Mouse (Mus musculus): ENCODE measurements around the gene Tbc1d17. TPM values are rescaled to one million over a fixed set of nuclear protein-coding genes. Genes with fewer than 3 reads are reported as not detected.

Gene Tbc1d17
- total RNA-seq, 4 experiments from 2014 or later: 40.7 to 59.5 (median 51.5) TPM

DNA sequence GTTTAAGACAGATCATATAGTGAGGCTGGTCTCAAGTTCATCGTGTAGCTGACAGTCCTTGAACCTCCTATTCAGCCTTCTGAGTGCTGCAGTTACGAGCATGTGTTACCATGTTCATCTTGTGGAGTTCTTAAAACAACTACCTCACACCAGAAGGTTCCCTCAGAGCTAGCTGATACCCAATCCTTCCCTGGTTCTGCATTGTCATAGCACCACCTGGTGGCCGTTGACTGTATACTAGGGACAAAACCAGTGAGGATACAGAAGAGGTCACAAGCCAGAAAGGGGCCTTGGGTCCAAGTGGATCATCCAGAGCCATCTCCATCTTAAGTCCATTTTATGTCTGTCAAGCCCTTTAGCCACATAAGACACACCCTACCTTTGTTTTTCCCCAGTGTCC lies 24.0 kb downstream of the Tbc1d17 start:
- peak; percentile 82 for DNase-seq (ENCODE audit: low spot score)

DNA sequence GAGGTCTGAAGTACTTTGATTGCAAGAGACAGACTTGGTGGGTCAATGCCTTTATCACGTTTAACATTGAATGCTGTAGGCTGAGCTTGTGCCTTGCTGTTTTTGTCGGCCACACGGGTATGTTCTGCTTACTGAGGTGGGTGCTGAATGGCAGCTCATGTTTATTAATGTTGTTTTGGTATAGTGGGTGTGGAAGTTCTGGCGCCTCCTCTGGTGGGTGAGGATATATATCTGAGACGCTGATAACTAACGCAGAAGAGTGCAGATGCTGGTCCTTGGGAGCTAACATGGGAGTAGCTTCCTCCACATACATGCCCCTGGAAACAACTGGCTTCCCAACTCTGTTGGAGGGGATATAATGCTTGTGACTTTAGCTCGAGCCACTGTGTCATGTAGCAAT lies 25.5 kb downstream of the Tbc1d17 start:
- DNase-seq (ENCODE audit: low spot score): no peak

DNA sequence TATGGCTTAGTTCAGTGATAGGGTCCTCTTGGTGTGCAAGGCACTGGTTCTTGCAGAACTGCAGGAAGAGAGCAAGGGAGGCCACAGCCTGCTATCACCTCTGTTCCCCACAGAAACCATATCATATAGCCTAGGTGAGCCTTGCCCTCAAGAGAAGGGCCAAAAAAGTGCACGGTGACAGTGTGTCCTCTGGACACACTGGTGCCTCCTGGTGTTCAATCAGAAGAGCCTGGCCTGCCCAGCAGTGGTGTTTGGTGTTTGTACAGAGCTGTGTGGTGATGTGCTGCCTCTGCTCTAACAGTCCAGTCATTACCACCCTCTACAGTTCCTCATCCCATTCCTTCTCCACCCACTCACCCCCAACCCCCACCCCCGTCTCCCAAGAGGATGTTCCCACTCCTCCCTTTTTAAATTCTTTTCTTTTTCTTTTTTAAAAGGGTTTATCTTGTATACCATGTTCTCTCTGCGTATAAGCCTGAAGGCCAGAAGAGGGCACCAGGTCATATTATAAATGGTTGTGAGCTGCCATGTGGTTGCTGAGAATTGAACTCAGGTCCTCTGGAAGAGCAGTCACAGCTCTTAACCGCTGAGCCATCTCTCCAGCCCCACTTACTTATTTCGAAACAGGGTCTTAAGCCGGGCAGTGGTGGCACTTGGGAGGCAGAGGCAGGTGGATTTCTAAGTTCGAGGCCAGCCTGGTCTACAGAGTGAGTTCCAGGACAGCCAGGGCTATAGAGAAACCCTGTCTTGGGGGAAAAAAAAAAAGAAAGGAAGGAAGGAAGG lies 27.0 kb downstream of the Tbc1d17 start:
- no peak for DNase-seq (ENCODE audit: low spot score)

DNA sequence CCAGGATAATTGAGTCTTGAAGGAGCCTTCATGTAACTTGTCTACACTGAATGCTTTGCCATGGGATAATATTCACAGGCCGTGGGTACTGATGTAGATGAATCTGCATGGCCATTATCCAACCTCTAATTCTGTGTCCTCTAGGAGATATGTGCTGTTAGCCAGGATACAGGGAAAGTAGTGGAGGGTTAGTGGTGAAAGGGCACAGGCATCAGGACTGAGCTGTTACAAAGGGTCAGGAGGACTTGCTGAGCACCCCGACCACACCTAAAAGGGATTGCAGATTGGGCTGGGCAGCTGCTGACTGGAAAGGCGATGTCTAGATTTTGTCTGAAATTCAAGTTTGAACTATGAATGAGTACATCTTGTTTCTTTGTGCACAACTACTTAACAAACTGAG lies 28.4 kb downstream of the Tbc1d17 start:
- no peak for DNase-seq (ENCODE audit: low spot score)

DNA sequence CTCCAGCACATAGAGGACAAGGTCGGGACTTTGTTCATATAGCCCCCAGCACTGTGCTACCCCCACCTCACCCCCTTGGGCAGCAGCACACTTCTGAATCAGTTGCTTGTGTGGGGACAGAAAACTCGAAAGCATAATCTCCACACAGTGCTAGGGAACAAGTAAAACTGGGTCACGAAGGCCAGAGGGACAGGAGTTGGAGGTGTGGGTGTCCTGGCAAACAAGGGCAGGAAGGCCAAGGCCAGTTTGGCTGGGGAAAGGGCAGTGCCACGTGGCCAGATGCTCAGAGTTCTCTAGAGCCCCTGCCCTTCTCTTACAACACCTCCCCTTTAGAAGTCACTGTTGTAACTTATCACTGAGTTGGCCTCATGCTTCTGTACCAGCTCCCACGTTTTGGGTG lies 29.0 kb downstream of the Tbc1d17 start:
- no peak for DNase-seq (ENCODE audit: low spot score)

DNA sequence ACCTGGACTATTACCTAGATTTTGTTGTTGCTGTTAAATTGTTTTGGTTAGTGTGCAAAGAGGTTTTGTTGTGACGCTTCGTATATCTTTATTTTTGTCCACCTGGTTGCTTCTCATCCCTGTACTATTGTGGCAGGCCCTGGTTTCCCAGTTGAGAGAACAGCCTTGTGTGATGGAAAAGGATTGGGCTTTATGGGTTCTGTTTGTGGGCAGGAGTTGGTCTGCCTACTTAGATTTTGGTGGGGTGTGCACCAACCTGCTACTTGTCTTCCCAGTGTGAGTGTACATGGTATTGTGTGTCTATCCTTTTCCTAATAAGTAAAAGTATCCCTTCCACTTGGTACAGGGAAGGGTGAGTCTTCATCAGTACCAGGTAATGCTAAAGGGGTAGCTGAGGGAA lies 29.5 kb downstream of the Tbc1d17 start:
- DNase-seq (ENCODE audit: low spot score): no peak

DNA sequence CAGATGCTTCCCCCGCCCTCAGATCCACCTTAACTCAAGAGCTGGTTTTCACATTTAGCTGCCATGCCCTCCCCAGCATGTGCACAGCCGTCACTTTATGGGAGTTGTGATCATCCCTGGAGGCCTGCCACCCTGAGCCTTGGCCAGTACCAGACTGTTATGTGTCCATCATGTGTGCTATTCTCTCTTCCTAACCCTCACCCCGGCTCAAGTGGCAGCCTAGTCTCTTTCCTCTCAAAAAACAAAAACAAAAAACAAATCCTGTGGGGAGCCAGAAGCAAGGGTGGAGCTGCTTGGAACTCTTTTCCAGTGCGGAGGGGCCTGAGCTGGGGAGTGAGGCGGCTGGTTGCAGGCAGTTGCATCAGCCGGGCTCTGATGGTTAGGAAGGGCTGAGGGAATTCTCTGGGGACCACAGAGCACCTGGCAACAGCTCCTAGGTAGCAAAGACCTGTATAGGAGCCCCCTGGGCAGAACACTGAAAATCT lies 30.1 kb downstream of the Tbc1d17 start:
- DNase-seq (ENCODE audit: low spot score): peak; percentile 62

DNA sequence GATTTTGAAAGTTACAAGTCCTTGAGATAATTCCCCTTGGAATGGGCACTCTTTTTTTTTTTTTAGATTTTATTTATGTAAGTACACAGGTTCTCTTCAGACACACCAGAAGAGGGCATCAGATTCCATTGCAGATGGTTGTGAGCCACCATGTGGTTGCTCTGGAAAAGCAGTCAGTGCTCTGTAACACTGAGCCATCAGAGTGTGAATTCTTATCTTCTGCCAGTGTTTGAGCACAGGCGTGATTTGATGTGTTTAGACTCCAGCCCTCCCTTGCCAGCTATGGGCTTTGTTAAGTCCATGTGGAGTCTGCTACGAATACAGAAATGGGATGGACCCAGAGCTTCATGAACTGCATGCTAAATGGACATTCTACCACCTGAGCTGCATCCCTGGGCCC lies 30.7 kb downstream of the Tbc1d17 start:
- no peak for DNase-seq (ENCODE audit: low spot score)

DNA sequence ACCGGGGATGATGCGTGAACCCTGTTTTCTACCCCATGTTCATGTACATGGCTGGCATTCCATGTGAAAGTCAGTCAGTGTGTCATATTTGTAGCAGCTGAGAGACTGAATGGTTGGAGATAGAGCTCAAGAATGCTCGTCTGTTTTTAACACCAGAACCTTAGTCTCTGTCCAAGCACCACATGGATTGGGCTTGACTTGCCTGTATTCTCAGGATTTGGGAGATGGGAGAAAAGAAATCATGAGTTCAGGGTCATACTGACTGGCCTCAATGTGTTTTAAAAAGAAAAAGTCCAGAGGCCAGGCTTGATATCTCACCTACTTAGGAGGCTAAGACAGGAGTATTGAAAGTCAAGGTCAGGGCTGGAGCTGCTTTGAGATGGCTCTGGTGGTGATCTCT lies 31.4 kb downstream of the Tbc1d17 start:
- DNase-seq (ENCODE audit: low spot score): no peak

DNA sequence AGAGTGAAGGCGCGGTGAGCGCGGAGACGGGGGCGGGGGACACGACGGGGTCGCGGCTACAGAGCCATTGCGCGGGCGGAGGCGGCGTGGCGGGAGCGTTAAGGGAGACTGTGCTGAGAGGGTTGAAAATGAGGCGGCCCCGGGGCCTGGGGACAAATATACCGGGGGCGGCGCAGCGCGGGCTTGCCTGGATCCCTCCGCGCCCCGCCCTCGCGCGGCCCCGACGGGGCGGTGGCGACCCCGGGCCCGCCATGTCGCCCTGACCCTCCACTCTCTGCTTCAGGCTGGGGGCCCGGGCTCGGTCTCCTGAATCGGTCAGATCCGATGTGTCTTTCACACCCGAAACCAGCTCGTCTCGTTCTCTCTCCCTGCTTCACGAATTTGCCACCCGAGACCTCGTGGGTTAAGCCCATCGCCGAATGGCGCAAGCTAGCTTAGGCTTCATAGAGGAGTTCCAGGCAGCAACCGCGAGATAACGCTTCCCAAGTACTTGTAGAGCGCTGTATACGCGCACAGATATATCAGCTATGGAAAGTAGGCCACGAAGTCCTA lies 32.3 kb downstream of the Tbc1d17 start, which contains the start of gene Atf5:
Atf5 (minus strand) TSS at position 189 of the 552 bp plus-strand sequence.
- peak; percentile 46 for DNase-seq (ENCODE audit: low spot score)

DNA sequence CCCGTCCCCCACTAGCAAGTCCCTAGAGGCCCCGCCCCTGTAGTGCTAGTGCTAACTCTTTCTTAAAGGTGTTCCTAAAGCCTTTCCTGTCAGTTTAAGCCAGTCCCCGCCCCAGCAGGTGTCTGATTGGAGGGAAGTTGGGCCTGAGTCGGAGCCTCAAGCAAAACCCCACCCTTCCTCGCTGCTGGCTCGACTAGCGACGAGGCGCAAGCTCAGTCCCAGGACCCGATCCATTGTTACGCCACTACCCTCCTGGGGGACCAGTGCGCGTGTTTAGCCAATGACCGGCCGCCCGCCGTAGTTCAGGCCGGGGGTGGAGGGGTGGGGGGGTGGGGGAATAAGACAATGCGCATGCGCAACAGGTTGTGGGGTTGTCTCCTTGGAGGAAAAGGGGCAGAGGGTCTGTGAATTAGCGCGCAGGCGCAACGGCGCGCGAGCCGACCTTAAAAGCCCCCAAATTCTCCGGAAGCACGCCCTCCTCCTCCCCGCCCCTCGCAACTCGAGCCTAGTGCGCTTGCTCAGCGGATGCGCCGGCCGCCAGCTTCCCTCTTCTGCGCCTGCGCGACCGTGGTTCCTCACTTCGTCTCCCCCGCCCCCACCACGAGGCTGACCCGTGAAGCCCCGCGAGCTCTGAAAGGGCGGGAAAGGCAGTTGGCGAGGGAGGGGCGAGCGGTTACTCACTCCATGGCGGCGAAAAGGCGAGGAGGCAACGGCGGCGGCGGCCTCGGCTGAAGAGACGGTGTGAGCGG lies 33.0 kb downstream of the Tbc1d17 start, which contains the start of the genes Nup62 and Il4i1:
Nup62 (plus strand) TSS at position 368 of the 749 bp plus-strand sequence.
Il4i1 (plus strand) TSS at position 667 of the 749 bp plus-strand sequence.
- DNase-seq (ENCODE audit: low spot score): peak; percentile 98

DNA sequence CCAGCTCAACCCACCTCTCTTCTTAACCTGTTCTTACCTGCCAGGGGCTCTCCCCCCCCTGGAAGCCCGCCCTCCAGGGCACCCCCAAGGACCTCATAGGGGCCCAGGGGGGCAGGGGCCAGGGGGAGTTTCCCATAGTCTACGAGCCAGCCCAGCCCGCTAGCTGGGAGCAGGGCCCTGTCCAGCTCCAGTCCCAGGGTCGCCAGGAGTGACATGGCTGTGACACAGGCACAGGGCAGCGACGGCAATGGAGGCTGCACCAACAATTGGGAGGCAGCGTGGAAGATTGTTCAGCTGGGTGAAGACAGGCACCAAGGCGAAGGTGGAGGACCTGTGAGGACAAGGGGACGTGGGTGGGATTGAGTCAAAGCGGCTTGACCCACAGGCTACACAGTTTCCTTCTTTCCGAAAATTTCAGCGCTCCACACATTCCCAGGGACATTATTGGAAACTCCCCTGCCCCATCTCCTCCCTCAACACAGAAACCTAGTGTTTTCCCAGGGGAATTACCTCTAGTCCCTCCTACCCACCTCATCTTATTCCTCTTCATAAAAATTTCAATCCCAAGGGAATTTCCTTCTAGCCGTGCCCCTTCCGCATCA lies 33.8 kb downstream of the Tbc1d17 start:
- DNase-seq (ENCODE audit: low spot score): no peak

DNA sequence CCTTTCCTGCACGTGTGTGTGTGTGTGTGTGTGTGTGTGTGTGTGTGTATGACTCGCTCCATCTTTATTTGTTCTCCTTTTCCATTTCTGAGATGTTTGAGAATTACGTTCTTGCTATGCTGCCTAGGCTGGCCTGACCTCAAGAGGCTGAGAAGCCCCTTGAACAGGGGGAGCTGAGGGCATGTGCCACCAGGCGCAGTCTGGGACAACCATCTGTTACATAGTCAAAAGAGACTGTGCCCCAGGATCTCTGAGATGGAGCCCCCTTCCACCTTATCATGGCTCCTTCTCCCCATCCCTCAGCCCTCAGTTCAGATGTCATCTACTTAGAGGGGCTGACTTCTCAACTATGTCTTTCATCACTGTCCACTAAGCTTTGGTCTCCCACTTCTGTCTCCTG lies 34.5 kb downstream of the Tbc1d17 start:
- no peak for DNase-seq (ENCODE audit: low spot score)

DNA sequence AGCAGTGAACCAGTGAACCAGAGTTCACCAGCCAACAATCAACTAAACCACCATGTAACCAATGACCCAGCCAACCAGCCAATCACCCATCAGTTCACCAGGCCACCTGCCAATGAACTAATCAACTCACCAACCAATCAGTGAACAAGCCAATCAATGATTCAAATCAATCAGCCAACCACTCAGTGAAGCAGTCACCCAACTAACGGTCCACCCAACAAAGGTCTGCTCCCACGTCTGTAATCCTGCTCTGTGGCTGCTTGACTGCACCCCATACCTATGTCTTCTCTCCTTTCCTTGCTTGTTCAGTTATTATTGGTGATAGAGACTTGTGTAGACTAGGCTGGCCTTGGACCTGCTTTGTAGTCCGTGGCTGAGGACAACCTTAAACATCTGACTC lies 34.9 kb downstream of the Tbc1d17 start:
- no peak for DNase-seq (ENCODE audit: low spot score)

DNA sequence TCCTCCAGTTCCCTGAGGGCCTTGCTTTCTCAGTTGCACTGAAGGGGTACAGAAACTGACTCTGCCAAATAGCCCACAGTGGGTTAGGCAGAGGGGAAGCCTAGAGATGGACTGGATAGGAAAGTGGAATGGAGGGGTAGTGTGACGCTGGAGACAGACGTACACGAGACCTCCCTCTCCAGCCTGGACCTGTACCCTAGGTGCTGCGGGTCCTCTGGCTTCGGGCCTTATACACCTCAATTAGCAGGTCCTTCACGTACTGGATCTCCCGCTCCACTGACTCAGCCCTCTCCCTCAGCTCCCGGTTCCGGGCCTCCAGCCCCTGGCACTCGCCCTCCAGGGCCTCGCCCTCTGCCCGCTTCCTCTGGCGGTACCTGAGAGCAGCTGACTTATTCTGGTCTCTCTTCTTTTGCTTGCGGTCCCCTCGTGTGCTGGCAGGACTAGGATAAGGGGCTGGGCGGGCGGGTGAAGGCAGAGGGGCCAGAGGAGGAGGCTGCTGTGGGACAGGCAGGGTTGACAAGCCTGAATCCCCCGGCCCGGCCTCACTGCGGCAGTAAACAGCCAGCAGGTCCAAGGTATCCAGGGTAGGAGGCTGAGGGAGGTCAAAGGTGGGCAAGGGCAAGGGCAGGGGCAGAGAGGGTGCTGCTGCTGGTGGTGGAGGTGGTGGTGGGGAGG lies 36.1 kb downstream of the Tbc1d17 start:
- no peak for DNase-seq (ENCODE audit: low spot score)

DNA sequence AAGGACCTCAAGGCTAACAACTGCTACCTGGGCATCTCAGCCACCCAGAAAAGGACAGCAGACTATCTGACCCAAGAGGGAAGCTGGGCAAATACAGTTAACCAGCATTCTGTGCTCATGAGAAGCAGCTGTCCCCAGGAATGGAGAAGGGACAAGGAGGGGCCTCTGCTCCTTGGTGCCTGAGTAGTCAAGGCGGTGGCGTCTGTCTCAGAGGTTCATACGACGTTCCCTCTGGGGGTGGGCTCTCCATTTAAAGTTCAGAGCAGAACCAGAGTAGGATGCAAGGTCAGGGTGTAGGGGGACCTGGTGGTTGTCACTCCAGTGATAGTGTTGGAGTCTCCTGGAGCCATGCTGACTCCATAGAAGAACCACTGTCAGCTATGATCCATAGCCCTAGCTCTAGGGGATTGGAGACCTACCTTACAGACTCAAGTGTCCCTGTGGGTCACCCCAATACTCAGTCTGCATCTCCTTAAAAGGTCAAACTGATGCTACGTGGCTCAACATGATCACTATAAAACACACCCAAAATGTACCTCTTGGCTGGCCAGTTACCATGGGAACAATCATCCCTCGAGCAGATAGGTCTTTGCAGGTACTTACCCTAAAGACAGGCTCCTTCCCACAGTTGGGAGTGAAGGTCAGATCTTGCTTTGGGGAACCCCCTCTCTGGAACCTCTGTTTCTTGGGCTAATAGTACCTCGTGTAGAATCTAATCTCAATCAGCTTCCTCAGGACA lies 37.9 kb downstream of the Tbc1d17 start:
- DNase-seq (ENCODE audit: low spot score): no peak

DNA sequence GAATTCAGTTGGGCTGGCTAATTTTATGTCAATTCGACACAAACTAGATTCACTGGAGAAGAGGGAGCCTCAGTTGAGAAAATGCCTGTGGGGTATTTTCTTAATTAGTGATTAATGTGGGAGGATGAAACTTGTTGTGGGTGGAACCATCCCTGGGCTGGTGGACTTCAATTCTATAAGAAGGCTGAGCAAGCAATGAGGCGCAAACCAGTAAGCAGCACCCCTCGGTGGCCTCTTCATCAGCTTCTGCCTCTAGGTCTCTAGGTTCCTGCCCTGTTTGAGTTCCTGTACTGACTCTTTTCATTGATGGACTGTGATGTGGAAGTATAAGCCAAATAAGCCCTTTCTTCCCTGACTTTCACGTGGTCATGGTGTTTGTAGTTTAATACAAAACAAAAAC lies 38.5 kb downstream of the Tbc1d17 start:
- DNase-seq (ENCODE audit: low spot score): no peak

DNA sequence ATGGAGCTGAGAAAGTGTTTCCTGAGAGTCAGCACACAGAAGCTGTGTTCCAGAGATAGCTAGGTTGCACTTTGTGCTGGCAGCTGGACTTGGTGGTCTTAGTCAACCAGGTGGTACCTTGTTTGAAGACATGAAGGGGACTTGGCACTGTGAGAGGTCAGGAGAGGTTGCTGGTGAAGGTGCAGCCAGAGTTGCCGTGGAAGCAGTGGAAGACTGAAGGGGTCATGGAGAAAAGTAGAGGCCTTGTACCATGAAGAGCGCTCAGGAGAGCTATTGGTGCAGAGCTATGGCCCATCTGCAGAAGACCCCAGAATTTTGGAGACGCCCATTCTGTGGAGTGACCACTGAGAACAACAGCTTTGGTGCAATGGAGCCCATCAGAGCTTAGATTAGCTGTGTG lies 39.4 kb downstream of the Tbc1d17 start:
- no peak for DNase-seq (ENCODE audit: low spot score)

DNA sequence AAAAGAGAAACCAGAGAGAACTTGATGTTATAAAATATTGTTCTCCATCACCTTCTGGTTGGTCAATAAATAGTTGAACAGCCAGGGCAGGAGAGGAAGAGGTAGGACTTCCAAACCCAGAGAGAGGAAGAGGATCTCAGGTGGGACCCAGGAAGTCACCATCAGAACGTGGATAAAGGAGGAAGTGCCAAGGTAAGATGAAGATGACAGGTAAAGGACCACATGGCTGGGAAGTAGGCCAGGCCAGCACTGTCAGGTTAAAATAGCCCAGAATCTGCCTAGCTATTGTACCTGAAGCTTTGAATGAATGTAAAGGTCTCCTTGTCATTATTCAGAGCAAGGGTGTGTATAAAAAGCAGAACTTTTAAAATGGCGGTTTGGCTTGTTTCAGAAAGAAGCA lies 40.0 kb downstream of the Tbc1d17 start:
- DNase-seq (ENCODE audit: low spot score): no peak

DNA sequence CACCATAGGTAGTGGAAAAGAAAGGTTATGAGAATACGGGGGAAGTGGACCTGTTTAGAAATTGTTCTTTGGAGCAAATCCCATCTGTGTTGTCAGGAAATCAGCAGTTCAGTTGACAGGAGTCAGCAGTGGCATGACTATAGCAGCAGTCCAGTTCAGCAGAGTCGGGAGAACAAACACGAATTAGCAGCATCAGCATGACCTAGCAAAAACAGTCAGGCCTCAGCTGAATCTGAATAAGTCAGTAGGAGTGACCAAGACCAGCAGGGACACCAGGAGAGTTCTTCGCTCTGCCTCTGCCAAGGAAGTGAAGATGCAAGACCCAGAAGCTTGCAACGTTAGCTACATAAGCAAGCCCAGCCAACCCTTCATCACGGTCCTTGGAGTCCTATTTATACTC lies 56.1 kb downstream of the Tbc1d17 start:
- DNase-seq (ENCODE audit: low spot score): no peak

DNA sequence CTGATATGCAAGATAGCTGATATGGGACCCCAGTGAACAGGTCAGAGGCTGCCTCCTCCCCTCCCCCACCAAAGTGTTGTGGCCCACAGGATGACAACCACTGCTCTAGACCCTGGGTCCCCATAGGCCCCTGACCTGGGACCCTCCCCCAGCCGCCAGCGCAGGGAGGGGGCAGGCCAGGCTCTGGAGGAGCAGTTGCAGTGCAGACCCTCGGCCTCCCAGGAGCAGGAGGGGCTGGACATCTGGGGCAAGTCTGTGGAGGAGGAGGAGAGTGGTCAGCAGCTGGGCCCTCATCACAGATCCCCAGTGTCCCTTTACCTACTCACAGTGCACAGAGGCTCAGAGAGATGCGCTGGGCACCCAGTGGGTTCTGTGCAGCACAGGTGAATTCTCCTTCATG lies 58.8 kb downstream of the Tbc1d17 start:
- no peak for DNase-seq (ENCODE audit: low spot score)

Data from heart, adult 8-10 months (tissue).